Mouse (Mus musculus): ENCODE data around the gene Gm28897. TPM values are rescaled to one million over a fixed set of nuclear protein-coding genes. Genes with fewer than 3 reads are reported as not detected.
"Not testable (repeated sequence)": the region's sequence is repeated elsewhere in the genome, so short reads cannot be mapped to it uniquely, and the experiment has no call there.

Gene Gm28897
- not detected for polyA plus RNA-seq (2012; fragmentation: generic; extraction: Trizol)
- long read RNA-seq, experiment 1, result 0 reads
- long read RNA-seq, experiment 2, result 0 reads

GRCm38 (mm10) chrY:80926695-80927094 lies at the start of gene Gm28897:
Gm28897 (plus strand) TSS chrY:80926995.
- H3K27me3 ChIP-seq (ENCODE audit: control insufficient read depth, insufficient read depth, insufficient read length), result not testable (repeated sequence)

More at GRCm38 (mm10) chrY:80926695-80927094, at the start of gene Gm28897:
- H3K79me2 ChIP-seq (ENCODE audit: control insufficient read depth, insufficient read depth); H3K4me3 ChIP-seq (ENCODE audit: insufficient read depth, poor library complexity, severe bottlenecking); H3K79me3 ChIP-seq (ENCODE audit: low read depth); H3ac ChIP-seq (ENCODE audit: control insufficient read depth, insufficient read length, low read depth); H3K36me3 ChIP-seq (ENCODE audit: control insufficient read depth, insufficient read depth): not testable (repeated sequence)

All from C2C12 (cell line).